Mouse (Mus musculus): Measurements from ENCODE around the gene Romo1. TPM values are rescaled to one million over a fixed set of nuclear protein-coding genes. Genes with fewer than 3 reads are reported as not detected.
"Not testable (repeated sequence)": the region's sequence is repeated elsewhere in the genome, so short reads cannot be mapped to it uniquely, and the experiment has no call there.

Gene Romo1
- total RNA-seq, 2 experiments from 2014 or later, result 346 to 350 TPM

- DNase-seq (ENCODE audit: low spot score in 2 of 2), result peak; percentile 72 to 74
Measured at GRCm38 (mm10) chr2:156179046-156179795, 35.4 kb downstream of the Romo1 start.

GRCm38 (mm10) chr2:156179796-156180093 lies 35.9 kb downstream of the Romo1 start:
- no peak for DNase-seq (ENCODE audit: low spot score in 2 of 2)

GRCm38 (mm10) chr2:156180094-156180821 lies 36.4 kb downstream of the Romo1 start, which contains the start of gene Rbm39:
TSS of gene Rbm39 (minus strand) at chr2:156180238.
- peak; percentile 100 for DNase-seq (ENCODE audit: low spot score in 2 of 2)

GRCm38 (mm10) chr2:156180824-156181590 lies 37.2 kb downstream of the Romo1 start:
- DNase-seq (ENCODE audit: low spot score in 2 of 2), result no peak

GRCm38 (mm10) chr2:156181592-156181991 lies 37.8 kb downstream of the Romo1 start:
- no peak for DNase-seq (ENCODE audit: low spot score in 2 of 2)

GRCm38 (mm10) chr2:156189241-156189640 lies 45.4 kb downstream of the Romo1 start:
- DNase-seq (ENCODE audit: low spot score in 2 of 2), result not testable (repeated sequence)

GRCm38 (mm10) chr2:156190004-156190896 lies 46.4 kb downstream of the Romo1 start:
- no peak for DNase-seq (ENCODE audit: low spot score in 2 of 2)

- no peak for DNase-seq (ENCODE audit: low spot score in 2 of 2)
Measured at GRCm38 (mm10) chr2:156191540-156191939, 47.7 kb downstream of the Romo1 start.

- no peak for DNase-seq (ENCODE audit: low spot score in 2 of 2)
Measured at GRCm38 (mm10) chr2:156192068-156192467, 48.2 kb downstream of the Romo1 start.

- no peak for DNase-seq (ENCODE audit: low spot score in 2 of 2)
Measured at GRCm38 (mm10) chr2:156193066-156193862, 49.4 kb downstream of the Romo1 start.

- DNase-seq (ENCODE audit: low spot score in 2 of 2), result no peak
Measured at GRCm38 (mm10) chr2:156194571-156194970, 50.7 kb downstream of the Romo1 start.

Other genes starting within 250 kb of the Romo1 start
- gene Uqcc1, start 213.7 kb upstream of the Romo1 start, total RNA-seq (2021), result 100 to 1,000 TPM; 122 to 139 TPM
- gene Gm15557, start 203.3 kb upstream of the Romo1 start, total RNA-seq (2021), result not detected
- gene Gdf5, start 198.7 kb upstream of the Romo1 start, total RNA-seq (2021), result under 1 TPM in 1 of 2 experiments, not detected in 1; 0.38 TPM
- gene Cep250, start 187.6 kb upstream of the Romo1 start, total RNA-seq (2021), result 10 to 100 TPM in 1 of 2 experiments, 1 to 10 TPM in 1; 9.9 to 10.7 TPM
- gene 6430550D23Rik, start 136.1 kb upstream of the Romo1 start, total RNA-seq (2021), result 1 to 10 TPM; 1.2 to 2.0 TPM
- 100 to 1,000 TPM; 215 to 227 TPM for gene Ergic3, start 136.0 kb upstream of the Romo1 start, total RNA-seq (2021)
- not detected for gene Fer1l4, start 91.1 kb upstream of the Romo1 start, total RNA-seq (2021)
- 1 to 10 TPM; 4.2 to 9.3 TPM for gene Spag4, start 78.9 kb upstream of the Romo1 start, total RNA-seq (2021)
- 10 to 100 TPM; 36.1 to 37.2 TPM for gene Cpne1, start 32.1 kb upstream of the Romo1 start, total RNA-seq (2021)
- gene Rbm12, start 32.1 kb upstream of the Romo1 start, total RNA-seq (2021), result 10 to 100 TPM; 22.1 to 29.7 TPM
- 10 to 100 TPM; 25.4 to 28.6 TPM for gene Gm28036, start 16.9 kb upstream of the Romo1 start, total RNA-seq (2021)
- gene Nfs1, start 147 bp downstream of the Romo1 start, total RNA-seq (2021), result 10 to 100 TPM; 80.4 to 90.4 TPM
- gene Rbm39, start 36.2 kb downstream of the Romo1 start, total RNA-seq (2021), result 100 to 1,000 TPM; 283 to 382 TPM
- 10 to 100 TPM; 32.3 to 42.2 TPM for gene Phf20, start 52.4 kb downstream of the Romo1 start, total RNA-seq (2021)
- 1 to 10 TPM; 2.3 to 3.5 TPM for gene Cnbd2, start 168.3 kb downstream of the Romo1 start, total RNA-seq (2021)
- 100 to 1,000 TPM; 102 to 113 TPM for gene Scand1, start 168.7 kb downstream of the Romo1 start, total RNA-seq (2021)